Mouse (Mus musculus): ENCODE measurements around the gene Kdm1a. TPM values are rescaled to one million over a fixed set of nuclear protein-coding genes. Genes with fewer than 3 reads are reported as not detected.
A peak's percentile ranks its signal among the peaks of the same experiment; 100 is the strongest.

The Kdm1a gene
- total RNA-seq, 2 experiments from 2014 or later = 128 to 139 TPM

DNA sequence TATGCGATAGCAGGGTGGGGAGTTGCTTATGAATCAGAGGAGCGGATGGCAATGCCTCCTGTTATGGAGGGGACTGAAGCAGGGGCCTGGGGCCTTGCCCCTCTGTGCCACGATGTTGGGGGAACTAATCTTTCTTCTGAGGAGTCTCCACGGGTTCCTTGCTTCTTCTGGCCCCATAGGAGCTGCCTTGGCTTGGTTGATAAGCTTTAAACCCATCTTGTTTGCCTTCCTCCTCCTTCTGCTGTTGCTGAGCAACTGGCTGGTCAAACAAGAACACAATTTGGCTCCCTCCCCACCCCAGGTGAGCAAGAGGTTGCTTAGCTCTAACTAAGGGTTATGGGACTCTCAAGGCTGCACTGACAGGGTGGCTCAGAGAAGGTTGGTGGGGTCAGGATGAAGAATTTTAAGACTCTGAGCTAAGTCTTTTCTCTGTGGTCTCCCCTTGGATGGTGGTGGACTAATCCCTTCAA is 7.9 kb upstream of the Kdm1a start, which contains the start of gene Tex46:
Gene Tex46, plus strand, starts transcription at position 51 of the 470 bp plus-strand sequence.
- intact Hi-C loops (cut with DNase I) = no loop called here
- DNase-seq (ENCODE audit: extremely low spot score in 1 of 2, low spot score in 2 of 2) = no peak

DNA sequence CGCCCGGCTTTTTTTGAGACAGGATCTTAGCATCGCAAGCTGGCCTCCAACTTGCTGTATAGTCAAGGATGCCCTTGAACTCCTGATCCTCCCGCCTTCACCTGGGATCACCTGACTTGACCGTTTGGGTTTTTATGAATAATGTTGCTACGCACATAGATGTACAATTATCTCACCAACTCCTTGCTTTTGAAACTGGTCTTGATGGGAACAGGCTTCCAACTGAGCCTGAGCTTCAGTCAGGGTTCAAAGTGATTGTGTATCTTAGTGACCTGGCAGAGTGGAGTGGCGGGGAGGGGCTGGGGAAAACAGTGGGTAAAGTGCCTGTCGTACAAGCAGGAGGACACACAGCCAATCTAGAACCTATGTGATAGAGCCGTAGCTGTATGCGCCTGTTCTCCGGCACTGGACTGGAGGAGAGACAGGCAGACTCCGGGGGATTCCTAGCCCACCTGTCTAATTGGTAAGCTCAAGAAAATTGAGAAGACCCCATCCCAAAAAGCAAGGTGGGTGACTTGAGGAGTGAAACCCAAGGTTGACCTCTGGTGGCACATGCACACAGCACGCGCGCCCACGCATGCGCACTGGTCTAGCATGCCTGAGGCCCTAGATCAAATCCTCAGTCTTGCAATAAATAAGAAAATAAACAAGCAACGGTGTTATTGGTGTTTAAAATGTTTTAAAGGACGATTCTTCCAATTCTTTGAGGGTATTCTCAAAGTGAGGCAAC is 3.4 kb upstream of the Kdm1a start:
- intact Hi-C loops (cut with DNase I) = no loop called here
- DNase-seq (ENCODE audit: extremely low spot score in 1 of 2, low spot score in 2 of 2) = no peak

DNA sequence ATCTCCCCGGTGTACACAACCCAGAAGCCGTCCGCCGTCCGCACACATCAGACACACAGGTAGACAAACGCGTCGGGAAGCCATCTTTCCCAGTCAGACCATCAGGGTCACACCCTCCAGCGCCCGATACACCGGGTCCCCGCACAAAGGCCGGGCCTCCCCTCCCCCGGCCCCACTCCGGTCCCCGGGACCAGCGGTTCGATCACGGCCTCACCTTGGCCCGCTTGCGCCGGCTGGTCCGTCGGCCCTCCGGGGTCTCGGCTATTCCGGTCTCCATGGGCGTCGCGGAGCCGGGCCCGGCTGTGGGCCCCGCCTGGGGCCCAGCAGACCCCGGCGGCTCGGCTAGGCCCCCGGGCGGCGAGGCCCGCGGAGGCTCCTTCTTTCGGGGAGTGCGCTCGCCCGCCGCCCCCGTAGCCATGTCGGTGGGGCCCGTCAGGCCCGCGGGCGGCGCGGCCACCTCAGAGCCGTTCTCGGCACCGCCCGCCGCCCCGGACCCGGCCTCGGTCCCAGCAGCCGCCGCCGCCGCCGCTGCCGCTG is 437 bp downstream of the Kdm1a start:
- intact Hi-C loops (cut with DNase I) = loop anchor here (5.0 kb wide), 1 partner anchor 145 kb away; no protein-coding TSS in a partner anchor
- DNase-seq (ENCODE audit: extremely low spot score in 1 of 2, low spot score in 2 of 2) = peak in 1 of 2 experiments; percentile 58

DNA sequence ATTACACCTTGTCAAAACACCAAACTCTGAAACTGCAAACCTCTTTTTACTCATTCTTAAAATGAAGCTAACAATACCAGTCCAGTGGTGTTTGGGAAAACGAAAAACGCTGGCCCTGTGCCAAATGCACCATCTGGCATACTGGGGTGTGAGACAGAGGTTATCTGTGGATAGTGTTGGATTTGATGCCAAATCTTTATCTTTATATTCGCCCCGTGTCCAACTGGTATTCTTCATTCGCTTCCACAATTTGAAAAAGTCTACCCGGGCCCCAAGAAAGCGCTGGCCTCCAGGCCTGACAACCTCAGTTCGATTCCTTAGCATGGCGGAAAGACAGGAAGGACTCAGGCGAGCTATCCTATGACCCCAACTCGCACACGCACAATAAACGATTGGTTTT is 1.0 kb downstream of the Kdm1a start:
- DNase-seq (ENCODE audit: extremely low spot score in 1 of 2, low spot score in 2 of 2) = peak; percentile 59 to 82
- intact Hi-C loops (cut with DNase I) = loop anchor here (5.0 kb wide), 1 partner anchor 144 kb away; no protein-coding TSS in a partner anchor

- intact Hi-C loops (cut with DNase I) = loop anchor here (5.0 kb wide), 1 partner anchor 143 kb away; no protein-coding TSS in a partner anchor
- no peak for DNase-seq (ENCODE audit: extremely low spot score in 1 of 2, low spot score in 2 of 2)
These were observed 2.0 kb downstream of the Kdm1a start for GRCm38 (mm10) chr4:136600536-136600935.

GRCm38 (mm10) chr4:136599869-136600268 is 2.7 kb downstream of the Kdm1a start:
- intact Hi-C loops (cut with DNase I) = loop anchor here (5.0 kb wide), 1 partner anchor 143 kb away; no protein-coding TSS in a partner anchor

DNA sequence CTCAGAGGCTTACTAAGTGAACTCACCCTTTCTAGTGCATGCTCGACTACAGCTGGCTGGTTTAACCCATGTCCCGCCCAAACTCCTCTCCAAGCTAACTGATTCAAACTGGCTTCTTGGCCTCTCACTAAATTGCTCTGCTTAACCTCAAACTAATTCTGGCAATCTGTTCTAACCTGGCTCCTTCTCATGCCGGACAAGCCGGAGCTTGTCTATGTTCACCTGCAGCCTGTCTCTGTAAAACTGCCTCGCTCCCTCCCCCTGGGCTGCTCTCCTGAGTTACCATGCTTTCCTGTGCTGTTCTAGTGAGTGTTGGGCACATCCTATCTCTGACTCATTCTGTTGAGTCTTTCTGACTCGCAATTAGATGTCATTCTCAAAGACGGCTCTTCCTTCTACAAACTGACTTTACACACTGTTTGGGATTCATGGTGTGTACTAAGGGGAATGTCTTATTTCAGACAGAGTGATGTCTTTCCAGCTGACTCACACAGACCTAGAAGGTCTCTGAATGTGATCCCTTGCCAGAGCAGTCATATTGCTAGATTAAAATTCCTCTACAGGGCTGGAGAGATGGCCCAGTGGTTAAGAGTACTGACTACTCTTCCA is 4.2 kb downstream of the Kdm1a start:
- no peak for DNase-seq (ENCODE audit: extremely low spot score in 1 of 2, low spot score in 2 of 2)
- intact Hi-C loops (cut with DNase I) = no loop called here

More at GRCm38 (mm10) chr4:136599869-136600268, 2.7 kb downstream of the Kdm1a start:
- no peak for DNase-seq (ENCODE audit: extremely low spot score in 1 of 2, low spot score in 2 of 2)

- no peak for DNase-seq (ENCODE audit: extremely low spot score in 1 of 2, low spot score in 2 of 2)
- intact Hi-C loops (cut with DNase I) = no loop called here
These were observed 7.3 kb downstream of the Kdm1a start for GRCm38 (mm10) chr4:136595221-136595620.

- DNase-seq (ENCODE audit: extremely low spot score in 1 of 2, low spot score in 2 of 2) = no peak
- intact Hi-C loops (cut with DNase I) = no loop called here
These were observed 8.5 kb downstream of the Kdm1a start for GRCm38 (mm10) chr4:136594006-136594405.

GRCm38 (mm10) chr4:136592111-136592510 is 10.4 kb downstream of the Kdm1a start:
- intact Hi-C loops (cut with DNase I) = no loop called here
- no peak for DNase-seq (ENCODE audit: extremely low spot score in 1 of 2, low spot score in 2 of 2)

DNA sequence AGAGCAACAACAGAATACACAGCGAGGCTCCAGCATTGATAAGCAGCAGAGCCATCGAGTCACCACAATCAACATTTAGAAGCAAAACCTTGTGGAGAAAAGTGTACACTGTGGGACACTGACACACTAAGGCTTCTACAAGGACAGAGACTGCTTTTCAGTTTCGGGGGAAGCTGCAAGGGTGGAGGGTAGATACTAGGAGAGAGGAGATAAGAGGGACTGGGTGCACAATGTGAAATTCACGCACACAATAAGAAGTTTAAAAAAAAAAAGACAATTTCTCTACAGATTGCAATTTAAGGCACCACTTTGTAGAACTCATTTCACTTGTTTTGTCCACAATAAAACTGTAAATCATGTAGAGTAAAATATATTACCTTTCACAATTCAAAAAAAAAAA is 14.5 kb downstream of the Kdm1a start:
- intact Hi-C loops (cut with DNase I) = no loop called here

GRCm38 (mm10) chr4:136587221-136587827 is 15.2 kb downstream of the Kdm1a start:
- intact Hi-C loops (cut with DNase I) = no loop called here
- no peak for DNase-seq (ENCODE audit: extremely low spot score in 1 of 2, low spot score in 2 of 2)

More for the DNA sequence above, 14.5 kb downstream of the Kdm1a start:
- no peak for DNase-seq (ENCODE audit: extremely low spot score in 1 of 2, low spot score in 2 of 2)

DNA sequence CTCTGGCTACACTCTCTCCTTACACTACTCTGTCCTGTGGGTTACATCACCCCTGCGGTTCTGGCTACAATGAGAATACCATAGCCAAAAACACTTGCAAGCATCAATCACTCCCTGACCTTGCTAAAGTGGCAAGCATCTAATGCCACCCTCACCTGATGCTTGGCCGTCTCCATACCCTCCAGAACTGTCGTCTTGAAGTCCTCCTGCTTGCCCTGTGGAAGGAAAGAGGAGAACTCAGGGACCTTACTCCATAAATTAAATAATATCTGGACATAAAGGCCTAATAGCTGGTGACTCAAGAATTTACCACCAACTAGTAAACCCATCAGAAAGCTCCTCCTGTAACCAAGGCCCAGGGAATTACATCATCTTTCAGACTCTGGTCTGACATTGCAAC is 20.6 kb downstream of the Kdm1a start:
- intact Hi-C loops (cut with DNase I) = no loop called here
- DNase-seq (ENCODE audit: extremely low spot score in 1 of 2, low spot score in 2 of 2) = no peak

- intact Hi-C loops (cut with DNase I) = no loop called here
These were observed 32.5 kb downstream of the Kdm1a start for GRCm38 (mm10) chr4:136569998-136570397.

DNA sequence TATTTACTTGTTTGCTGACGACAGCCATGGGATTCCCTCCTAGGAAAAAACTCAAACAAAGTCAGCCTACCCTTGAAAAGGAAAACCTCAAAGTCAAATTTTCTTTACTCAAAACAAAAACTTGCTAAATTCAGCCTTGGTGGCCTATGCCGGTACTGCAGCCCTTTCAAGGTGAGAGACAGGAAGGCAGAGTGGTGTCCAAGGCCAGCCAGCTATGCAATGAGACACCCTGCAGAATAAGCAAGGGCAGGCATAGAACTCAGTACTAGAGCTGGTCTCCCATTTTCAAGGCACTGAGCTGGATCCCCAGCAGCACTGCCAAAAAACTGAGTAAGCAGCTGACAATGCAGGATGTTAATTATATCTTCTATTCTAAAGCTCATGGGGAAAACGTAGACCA is 33.9 kb downstream of the Kdm1a start:
- no peak for DNase-seq (ENCODE audit: extremely low spot score in 1 of 2, low spot score in 2 of 2)
- intact Hi-C loops (cut with DNase I) = no loop called here

More at GRCm38 (mm10) chr4:136569998-136570397, 32.5 kb downstream of the Kdm1a start:
- no peak for DNase-seq (ENCODE audit: extremely low spot score in 1 of 2, low spot score in 2 of 2)

DNA sequence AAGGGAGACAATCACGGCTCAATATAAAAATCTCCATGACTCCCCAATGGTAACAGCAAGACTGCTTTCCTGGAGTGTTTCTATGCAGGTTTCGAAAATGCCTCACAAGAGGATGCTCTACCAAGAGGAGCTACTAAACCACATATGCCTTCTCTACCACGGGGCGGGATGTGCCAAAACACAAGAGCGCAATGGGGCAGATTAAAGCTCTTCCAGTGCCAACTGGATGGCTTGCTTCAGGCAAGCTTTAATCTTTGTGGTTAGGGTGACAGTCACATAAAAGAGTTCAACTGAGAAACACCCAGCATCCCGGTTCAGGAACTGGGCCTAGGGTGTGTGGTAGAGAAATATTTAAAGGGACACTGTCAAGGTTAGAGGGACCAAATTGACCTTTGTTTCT is 39.8 kb downstream of the Kdm1a start:
- DNase-seq (ENCODE audit: extremely low spot score in 1 of 2, low spot score in 2 of 2) = no peak
- intact Hi-C loops (cut with DNase I) = no loop called here

DNA sequence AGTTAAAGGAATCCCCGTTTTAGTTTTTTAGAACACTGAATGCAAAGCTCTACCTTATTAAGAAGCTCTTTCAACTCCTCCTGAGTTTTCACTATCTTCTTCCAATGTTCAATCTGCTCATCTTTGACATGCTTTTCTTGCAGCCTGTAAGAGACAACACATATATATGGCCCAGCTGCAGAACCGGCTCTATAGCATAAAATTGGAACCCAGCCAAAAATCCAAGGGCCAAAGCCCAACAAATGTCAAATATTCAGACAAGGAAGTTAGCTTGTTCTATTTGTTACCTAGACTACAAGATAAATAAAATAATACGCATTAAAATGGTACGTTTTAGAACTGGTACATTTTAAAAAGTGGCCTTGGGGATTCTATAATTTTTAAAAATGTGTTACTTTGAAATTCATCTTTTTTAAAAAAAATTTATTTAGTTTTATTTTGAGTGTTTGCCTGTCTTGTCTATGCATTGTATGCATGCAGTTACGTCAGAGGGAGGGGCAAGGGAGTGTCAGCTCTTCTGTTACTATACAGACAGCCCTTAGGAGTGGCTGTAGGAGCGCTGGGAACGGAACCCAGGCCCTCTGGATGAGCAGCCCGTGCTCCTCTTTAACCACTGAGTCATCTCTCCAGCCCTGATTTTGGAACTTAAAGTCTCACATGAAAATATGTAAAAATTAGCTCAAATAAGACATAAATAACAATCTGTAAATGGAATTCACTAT is 42.1 kb downstream of the Kdm1a start:
- no peak for DNase-seq (ENCODE audit: extremely low spot score in 1 of 2, low spot score in 2 of 2)
- intact Hi-C loops (cut with DNase I) = no loop called here

- no peak for DNase-seq (ENCODE audit: extremely low spot score in 1 of 2, low spot score in 2 of 2)
- intact Hi-C loops (cut with DNase I) = no loop called here
These were observed 42.8 kb downstream of the Kdm1a start for GRCm38 (mm10) chr4:136559690-136560089.

- DNase-seq (ENCODE audit: extremely low spot score in 1 of 2, low spot score in 2 of 2) = no peak
- intact Hi-C loops (cut with DNase I) = no loop called here
These were observed 44.9 kb downstream of the Kdm1a start for GRCm38 (mm10) chr4:136557638-136558037.

All from left cerebral cortex, postnatal 10 days (tissue).